Mouse (Mus musculus) induced T-regulatory cell, adult 2 months (primary cell): ENCODE data around the gene App.

Experiments
- DNase-seq: peaks from one replicate; pipeline ENCODE4 v3.0.0-alpha.2; 2012; ENCODE audit warnings: low read depth

The App gene

GRCm38 (mm10) chr16:85020696-85021323, 152.8 kb downstream of the App start:
- DNase-seq: no peak

DNA sequence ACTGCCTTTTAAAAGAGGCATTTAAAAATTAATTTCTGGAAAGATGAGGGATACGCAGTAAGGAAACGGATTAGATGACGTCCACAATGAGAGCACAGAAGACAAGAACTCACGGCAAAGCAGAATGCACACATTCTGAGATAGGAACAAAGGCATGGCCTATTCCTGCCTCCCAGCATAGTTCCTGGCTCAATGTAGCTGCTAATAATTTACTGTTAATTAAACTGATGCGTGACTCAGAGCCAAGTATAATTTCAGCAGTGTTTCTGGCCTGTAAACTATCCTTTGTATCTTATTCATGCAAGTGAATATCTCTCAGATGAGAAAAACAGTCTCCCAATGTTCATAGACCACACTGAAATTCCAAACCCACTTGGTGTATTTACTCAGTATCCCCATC, 154.3 kb downstream of the App start:
- no peak for DNase-seq

DNA sequence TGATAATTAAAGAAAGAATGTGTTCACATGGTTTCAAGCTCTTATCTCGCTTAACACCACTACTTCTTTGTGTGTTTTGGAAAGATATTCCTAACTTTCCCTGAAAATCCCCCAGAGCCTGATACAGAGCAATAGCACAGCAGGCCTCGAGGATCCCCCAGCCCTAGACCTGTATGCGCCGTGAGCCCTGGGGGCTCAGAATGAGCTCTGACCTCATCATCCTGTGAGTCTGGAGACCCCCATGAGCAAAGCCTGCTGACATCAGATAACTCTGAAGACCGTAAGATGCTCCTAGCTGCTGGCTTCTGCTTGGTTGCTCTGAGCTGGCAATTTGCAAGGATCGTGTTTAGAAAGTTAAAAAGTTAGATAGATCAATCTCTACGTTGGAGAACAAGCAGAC, 155.7 kb downstream of the App start:
- no peak for DNase-seq

- no peak for DNase-seq
Observed at GRCm38 (mm10) chr16:85012695-85013094, 160.9 kb downstream of the App start.

- no peak for DNase-seq
Observed at GRCm38 (mm10) chr16:85012172-85012571, 161.4 kb downstream of the App start.

DNA sequence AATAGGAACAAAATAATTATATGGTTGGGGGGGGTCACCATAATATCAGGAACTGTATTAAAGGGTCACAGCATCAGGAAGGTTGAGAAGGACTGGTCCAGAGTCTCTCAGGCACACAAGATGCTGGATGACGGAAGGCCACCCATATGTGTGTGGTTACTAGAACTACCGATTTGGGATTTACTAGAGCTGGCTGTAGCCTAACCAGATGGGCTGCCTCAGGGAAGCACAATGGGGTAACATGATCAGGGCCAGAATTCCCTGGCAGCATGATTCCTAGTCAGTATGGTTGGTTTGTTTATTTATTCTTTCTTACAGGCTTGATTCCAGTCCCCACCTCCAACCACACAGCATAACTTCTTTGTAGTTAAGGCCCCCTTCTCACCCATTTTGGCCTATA, 162.9 kb downstream of the App start:
- DNase-seq: no peak

- no peak for DNase-seq
Observed at GRCm38 (mm10) chr16:85008866-85009645, 164.5 kb downstream of the App start.

DNA sequence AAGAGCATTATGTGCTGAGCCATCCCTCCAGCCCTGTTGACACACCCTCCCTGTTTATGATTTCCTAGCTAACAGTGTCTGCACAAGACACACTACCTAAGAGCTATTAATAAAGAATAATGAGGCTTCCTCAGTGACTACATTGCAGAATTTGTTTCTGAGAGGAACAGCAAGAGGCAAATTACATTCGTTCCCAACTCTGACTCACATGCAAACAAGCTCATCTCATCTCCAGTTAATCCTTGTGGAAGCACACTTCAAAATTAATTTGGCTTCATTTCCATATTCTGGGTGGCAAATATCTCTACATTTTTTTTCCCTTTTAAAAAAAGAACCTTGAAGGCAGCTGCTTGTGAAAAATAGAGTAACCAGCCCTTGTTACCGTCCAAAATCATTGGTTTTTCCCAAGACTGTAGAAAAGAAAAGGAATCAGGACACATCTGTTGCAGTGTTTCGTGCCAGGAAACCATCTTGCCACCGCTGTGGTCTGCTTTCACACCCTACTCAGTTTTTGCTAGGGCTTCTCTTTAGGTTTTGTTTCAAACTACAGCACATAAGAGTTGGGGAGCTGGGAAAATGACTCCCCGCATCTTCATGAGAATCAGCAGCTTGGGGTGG, 171.5 kb downstream of the App start:
- no peak for DNase-seq

DNA sequence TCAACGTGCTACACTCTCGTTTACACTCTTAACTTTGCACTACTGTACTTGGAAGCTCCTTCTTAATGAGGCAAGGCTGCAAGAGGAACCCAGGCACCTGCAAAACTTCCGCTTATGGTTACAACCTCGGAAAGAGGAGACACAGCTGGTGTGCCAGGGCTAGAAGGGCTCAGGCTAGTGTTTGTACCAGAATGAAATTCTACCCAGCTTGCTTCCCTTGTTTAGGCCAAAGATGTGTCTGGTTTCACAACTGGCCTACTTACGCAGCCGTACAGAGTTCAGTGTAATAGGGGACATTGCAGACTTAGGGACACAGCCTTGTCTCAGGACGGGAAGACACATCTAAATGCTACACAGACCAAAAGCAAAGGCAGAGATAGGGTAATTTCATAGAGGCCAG, 173.3 kb downstream of the App start:
- no peak for DNase-seq

- no peak for DNase-seq
Observed at GRCm38 (mm10) chr16:84997551-84997950, 176.0 kb downstream of the App start.

DNA sequence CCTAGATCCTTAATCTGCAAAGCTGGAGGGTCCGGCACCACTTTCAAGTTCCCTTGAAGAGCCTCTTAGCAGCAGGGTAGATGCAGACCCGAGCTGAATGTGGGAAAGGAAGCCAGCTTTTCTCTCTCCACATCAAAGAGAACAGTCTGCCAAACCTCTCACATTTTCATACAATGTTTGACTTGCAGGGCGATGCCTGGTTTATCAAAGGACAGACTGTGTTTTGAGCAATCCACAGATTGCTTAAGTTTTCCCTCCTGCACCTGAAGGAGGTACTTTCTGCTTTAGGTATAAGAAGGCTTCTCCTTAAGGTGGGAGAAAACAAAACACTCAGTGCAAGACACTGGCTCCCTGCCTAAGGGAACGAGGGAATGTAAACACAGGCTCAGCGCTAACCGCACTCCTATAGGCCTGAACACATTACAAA, 178.1 kb downstream of the App start:
- no peak for DNase-seq

DNA sequence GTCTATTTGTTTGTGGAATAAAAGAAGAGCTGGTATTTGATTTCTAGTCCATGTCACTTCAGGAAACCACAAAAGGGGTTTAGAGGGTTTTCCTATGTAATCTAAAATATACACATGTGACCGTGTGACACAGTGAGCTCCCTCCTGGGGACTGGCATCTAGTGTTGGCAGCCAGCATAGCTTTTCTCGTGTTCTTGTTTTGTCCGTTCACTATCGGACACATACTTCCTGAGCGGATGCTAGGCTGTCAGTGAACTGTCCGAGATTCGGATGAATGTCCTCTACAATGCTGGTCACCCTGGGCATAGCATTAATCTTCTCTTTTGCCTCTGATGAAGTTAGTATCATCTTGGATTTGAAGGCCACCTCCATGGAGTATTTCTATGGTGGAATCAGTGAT, 180.7 kb downstream of the App start:
- DNase-seq: no peak

- DNase-seq: no peak
Observed at GRCm38 (mm10) chr16:84991011-84991410, 182.6 kb downstream of the App start.

DNA sequence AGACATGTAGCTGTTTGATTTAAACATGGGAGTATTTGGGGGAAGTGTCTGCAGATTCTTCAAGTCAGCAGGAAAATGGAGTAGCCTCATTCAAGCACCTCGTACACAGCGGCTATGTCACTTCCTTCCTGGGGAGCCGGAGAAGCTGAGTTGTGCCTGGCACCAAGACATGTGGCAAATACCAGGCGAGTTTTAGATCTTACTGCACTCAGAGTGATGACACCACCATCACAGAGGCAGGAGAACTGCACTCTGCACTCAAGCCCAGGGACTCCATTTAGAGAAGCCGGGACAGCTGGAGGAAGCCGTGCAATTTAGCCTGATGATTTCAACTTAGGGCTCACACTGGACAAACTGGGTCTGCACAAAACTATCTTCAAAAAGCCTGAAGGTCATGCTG, 183.6 kb downstream of the App start:
- DNase-seq: no peak

GRCm38 (mm10) chr16:84989476-84989875, 184.1 kb downstream of the App start:
- no peak for DNase-seq

DNA sequence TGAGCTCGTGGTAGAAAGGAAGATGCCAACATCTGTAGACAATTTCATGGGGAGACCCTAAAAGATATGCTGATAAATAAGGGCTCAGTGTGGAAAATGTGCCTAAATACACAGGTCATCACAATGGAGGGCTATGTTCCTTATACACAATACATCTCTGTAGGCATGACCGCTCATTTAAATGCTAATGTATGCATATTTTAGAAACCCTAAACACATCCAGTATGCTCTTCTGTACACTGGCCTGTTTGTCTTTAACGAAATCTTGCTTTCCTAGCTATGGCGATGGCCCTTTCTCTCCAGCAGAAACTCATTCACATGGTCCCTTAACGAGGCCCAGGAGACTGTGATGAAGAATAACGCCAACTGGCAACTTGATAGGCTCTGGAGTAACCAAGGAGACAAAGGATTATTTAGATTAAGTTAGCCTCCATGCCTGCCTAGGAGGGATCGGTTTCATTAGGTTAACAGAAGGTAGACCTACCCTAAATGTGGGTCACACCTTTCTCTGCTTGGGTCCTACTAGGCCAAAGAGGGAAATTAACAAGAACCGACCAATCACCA, 185.8 kb downstream of the App start:
- no peak for DNase-seq

GRCm38 (mm10) chr16:84986016-84986631, 187.4 kb downstream of the App start:
- no peak for DNase-seq

- DNase-seq: no peak
Observed at GRCm38 (mm10) chr16:84985340-84985739, 188.2 kb downstream of the App start.

- DNase-seq: no peak
Observed at GRCm38 (mm10) chr16:84983428-84983827, 190.1 kb downstream of the App start.

DNA sequence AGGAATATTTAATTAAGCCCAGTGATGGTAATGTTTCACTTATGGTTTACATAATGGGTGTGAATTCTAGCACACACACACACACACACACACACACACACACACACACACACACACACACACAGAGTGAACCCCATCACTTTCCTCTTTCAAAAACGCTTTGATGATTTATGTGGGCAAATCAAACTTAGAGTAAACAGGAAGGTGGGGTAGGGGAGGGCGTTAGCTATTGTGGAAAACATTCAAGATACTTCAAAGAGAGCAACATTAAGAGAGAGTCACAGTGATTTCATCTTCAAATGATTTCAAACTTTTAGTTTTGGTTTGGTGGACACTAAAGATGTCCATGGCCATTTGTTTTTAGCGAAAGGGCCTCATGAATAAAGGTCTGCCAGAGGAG, 191.0 kb downstream of the App start:
- DNase-seq: peak; percentile 25

- no peak for DNase-seq
Observed at GRCm38 (mm10) chr16:84978589-84978988, 195.0 kb downstream of the App start.

DNA sequence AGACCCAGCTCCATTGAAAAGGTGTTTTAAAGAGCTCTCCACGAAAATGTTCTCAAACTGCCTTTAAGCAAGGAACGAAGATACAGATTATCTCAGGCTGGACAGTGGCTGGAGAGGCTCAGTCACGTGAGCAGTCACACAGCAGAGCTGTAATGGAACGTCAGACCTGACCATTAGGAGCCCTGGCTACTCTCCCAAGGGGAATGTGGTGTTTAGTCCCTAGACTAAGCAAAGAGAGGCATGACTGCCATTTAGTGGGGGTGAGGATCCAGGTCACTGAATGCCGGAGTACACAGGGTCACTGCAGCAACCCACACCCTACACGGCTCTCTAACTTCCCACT, 199.4 kb downstream of the App start:
- DNase-seq: no peak
